Mouse (Mus musculus) kidney, adult 9 months (tissue): ENCODE results near the gene Timp2.

Experiments used
- DNase-seq: peaks from one replicate; pipeline ENCODE4 v3.0.0; 2022

Timp2 gene

DNA sequence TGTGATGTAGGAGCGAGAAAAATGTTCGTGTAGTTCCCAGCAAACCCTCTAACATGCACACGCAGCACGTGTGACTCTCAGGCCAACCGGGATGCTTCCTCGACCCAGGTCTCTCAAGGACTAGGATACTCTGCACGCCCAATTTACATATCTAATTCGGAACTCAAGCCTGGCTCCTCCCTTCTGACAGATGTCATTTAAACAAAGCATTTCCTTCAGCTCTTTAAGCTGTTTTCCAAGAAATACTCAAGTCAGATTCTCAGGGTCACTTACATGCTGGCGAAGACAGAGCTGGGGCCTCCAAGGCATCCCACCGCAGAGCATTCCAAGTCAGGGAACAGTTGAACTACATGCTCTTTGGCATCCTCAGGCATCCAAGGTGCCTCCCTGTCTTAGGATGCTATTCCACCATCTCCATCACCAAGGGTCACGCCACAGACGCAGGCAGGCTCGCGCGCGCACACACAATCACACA lies 66.5 kb downstream of the Timp2 start:
- DNase-seq: peak; percentile 27

DNA sequence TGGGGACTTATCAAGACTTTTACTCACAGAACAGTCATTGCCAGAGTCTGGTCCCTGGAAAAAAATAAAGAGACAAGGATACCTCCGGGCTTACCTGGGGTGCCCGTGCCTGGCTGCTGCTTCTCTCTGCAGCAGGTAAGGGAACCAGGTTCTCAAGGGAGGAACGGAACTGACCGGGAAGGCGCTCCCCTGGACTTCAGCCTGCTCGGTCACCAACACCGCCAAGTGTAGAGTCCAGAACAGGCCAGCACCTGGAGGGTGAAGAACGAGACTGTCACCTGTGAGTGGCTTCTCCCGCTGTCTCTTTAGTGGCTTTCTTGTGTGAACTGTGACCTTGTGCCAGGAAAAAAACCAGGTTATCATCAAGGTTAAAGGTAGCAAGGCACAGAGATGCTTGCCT lies 68.0 kb downstream of the Timp2 start:
- DNase-seq: peak; percentile 47

DNA sequence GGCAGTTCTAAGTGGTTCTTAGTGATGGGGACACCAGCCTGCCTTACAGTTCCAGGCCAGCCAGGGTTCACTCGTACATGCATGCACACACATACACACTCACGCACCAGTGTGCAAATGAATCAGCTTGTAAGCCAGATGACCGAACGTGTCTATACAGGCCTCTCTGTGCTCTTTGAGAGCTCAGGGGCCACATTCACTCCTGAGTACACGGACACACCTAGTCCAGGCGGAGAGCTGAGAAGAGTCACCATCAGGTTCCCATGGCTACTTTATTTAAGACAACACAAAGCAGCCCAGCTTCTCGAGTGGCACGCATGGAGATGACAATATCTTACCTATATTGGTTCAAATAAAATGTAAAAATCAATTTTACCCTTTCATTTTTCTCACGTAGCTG lies 69.1 kb downstream of the Timp2 start:
- DNase-seq: no peak

DNA sequence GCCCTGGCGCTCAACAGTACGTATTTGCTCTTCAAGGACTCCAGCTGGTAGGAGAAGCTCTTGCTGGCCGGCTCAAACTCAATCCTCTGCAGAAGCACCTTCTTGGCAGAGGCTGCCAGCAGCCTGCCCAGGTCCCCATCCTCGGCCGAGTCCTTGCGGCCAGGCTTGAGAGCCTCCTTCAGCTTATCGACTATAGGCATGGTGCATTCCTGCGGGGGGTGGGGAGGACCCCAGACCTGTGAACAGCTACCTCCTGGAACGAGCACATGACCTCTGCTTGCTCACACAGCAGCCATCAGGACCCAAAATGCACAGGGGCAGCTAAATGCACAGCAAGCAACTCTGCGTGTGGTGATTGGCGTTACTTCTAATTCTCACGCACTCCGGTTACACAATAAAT lies 69.7 kb downstream of the Timp2 start:
- no peak for DNase-seq

DNA sequence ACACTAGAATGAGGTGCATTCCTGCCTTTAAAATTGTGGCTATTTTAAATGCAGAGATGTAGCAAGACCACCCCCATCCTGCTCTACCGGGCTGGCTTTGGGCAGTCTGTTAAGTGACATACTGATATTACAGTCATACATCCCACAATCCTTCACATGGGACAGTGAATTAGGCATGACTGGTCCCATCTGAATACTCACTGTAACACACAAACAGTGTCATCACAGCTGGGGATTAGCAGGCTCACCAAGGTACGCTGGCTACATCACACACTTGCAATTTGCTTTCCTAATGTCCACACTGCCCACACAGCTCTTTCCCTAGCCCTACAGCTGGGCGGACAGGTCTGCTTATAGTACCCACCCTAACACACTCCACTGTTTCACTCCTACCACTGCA lies 75.3 kb downstream of the Timp2 start:
- DNase-seq: no peak

DNA sequence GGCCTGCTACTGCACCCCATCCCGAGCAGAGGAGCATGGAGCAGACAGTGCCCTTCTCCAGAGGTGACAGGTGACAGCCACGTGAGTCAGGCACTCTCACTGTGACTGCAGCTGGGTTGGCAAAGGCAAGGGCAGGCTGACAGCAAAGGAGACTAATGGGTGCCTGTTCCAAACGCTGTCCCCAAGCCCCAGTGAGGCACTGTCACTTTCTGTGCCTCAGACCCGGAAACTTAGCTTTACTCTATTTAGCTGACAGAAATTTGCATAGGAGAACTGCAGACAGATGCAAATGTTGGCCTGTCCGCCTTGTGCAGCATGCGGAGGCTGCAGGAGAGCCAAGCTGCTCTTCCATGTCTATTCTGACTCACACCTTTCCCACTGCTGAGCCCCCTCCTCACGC lies 79.2 kb downstream of the Timp2 start:
- DNase-seq: no peak

DNA sequence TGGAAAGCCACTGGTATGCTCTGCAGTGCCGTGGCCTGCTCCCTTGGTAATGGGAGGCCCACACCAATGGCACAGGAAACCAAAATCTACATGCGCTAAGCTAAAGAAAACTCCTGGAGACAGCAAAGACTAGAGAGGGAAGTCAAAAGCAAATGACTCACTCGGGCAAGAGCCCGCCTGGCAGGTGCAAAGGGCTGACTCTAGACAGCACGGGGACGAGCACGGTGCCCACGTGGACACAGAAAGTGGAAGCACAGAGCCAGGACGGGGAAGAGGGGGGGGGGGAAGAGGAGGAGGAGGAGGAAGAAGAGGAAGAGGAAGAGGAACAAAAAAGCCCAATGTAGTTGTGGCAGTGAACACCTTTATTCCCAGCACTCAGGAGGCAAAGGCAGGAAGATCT lies 80.4 kb downstream of the Timp2 start:
- no peak for DNase-seq

DNA sequence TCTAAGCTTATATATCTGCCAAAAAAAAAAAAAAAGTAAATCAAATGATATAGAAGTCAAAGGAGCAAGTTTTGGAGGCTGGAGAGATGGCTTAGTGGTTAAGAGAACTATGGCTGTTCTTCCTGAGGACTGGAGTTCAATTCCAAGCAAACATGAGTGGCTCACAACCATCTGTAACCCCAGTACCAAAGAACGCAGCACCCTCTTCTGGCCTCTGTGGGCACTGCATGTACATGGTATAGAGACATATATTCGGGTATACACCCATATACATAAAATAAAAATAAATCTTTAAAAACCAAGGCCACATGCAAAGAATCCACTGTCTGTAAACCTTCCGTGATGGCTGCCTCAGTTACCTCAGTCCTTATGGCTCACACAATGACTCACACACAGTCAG lies 85.7 kb downstream of the Timp2 start:
- peak; percentile 31 for DNase-seq

DNA sequence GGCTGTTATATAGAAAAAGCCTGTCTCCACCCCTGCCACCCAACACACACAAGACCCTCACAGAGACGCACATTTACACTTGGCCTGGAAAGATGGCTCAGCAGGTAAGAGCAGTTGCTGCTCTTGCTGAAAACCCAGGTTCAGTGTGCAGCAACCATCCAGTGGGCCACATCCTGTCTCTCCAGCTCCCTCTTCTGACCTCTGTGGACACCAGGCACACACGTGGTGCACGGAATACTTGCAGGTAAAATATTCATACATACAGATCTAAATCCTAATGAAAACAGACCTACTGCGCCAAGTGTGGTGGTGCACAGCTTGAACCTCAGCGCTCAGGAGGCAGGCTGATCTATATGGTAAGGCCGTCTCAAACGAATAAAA lies 88.9 kb downstream of the Timp2 start:
- no peak for DNase-seq

DNA sequence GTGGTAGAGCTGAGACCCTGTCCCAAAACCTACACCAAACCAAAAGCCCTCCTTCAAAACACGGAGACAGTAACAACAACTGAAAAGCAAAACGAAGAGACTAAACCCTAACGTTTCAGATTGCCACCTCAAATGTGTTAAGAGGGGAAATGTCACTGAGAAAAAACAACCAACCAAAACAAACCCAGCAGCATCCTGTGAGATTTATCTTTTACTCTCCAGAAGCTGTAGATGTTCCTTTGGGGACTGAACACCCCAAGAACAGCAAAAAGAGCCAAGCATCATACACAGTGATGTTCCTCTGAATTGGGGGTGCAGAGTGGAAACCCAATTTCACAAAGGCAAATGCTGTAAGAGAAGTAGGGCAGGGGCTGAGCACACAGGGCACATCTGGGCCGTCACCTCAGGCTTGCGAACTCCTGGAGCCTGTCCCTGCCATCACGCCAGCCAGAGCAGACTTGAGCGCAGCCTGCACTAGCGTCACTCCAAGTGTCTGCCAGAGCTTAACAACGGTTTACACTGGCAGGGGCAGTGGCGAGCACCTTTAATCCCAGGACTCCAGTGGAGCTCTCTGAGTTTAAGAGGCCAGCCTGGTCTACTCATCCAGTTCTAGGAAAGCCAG lies 89.4 kb downstream of the Timp2 start:
- DNase-seq: no peak

DNA sequence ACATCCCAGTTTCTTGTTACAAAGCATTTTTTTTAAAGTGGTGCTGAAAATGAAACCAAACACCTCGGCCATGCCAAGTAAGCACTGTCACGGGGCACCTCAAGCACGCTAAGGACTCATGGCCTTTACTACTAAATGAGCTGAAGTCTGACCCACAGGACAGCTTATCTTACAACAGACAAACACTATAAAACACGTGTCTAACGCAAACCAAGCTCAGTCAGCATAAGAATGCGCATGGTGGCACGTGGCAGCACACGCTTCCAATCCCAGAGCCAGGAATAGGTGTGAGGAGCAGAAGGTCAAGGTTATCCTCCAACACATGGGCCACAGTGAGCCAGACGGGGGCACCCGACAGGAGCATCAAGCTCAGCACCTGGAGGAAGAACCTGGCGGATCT lies 89.9 kb downstream of the Timp2 start:
- no peak for DNase-seq

DNA sequence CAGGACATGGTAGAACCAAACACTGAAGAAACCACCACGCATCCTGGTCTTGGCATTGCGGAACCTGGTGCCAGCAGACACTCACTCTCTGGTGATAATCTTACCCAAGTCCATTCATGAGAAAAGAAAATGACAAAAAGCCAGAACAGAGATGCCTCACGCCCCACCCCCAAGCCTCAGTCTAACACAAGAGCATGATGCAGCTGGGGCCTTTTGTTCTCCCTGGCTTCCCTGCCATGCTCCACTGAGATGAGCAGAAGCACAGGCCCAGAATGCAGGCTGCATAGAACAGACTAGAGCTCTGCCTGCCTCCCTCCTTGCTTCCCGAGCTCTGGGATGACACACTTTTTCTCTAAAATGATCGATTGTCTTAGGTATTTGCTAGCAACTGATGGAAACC lies 92.4 kb downstream of the Timp2 start:
- DNase-seq: no peak

DNA sequence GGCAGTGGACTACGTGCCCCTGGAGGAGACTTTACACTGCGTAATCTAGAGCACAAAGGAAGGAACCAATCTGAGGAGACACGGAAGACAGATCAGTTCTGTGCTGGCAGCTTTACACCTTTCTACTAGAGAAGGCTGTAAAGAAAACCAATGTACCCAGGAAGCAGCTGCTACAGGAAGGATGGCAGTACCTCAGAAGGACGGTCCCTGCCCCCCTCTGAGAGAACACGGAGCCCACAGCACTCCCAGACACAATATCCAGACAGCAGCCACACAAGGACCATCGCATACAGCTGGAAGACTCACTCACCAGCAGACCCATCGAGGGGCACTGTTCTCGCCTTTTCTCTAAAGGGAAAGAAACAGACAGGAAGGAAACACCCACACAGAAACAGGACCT lies 95.5 kb downstream of the Timp2 start:
- DNase-seq: no peak

DNA sequence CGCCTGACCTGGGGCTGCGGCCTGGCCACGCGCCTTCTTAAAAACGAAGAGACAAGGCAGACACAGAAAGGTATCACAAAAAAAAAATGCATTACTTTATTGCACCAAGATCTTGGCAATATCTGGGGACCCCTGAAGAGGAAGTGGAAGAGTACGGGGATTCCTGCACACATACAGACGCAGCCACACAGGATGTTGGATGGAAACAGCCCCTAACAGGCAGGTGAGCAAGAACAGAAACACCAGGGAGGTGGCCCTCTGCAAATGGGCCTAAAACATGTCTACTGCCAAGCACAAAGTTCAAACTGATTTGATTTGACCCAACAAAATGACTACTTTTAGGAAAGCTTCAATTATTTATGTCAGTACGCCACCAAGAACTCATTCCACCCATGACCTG lies 96.0 kb downstream of the Timp2 start:
- no peak for DNase-seq

DNA sequence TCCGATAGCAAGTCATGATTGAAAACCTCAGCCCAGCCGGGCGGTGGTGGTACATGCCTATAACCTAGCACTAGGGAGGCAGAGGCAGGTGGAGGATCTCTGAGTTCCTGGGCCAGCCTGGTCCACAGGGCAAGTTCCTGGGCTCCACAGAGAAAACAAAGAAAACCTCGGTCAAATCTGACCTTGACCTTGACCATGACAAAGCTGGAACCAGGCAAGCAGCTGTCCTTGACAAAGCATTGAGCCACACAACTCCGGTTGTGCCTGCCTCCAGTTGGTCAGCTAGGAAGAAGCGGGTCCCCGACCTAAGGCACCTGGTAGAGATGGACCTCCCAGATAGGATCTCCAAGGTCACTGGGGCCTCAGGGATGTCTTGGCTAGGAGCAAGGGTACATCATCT lies 99.2 kb downstream of the Timp2 start:
- DNase-seq: no peak

DNA sequence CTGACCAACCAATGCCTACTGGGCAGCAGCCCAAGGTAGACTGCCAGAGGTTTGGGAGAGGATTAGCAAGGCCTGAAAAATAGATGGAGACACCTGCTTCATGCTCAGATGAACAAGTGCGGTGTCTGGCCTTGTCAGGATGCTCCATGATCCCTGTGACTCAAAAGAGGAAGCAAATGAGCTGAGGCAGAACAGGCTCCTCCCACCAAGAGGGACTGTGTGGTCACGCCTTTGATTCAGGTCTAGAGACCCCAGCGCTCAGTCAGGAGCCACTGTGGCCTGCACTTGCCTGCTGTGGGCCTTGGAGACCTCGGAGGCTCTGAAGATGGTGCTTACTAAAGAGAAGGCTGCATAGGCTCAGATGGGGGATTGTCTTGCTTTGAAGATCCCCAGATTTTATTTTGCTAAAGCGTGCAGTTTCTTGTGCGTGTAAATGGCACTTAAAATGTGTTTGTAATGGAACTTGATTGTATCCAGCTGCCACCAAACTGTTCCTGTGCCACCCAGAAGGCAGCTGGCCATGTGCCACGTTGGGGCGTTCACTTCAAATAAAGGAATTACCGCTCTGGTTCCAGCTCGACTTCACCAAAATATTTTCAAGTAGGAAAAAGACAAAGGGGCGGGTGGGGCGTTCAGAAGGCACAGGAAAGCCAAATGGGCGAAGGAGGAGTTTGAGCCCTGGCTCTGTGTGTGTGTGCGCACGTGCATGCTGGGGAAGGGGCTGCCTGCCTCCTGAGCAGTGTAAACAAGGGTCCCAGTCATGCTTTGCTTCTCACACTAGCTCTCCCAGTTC lies 101.2 kb downstream of the Timp2 start:
- DNase-seq: peak; percentile 74

DNA sequence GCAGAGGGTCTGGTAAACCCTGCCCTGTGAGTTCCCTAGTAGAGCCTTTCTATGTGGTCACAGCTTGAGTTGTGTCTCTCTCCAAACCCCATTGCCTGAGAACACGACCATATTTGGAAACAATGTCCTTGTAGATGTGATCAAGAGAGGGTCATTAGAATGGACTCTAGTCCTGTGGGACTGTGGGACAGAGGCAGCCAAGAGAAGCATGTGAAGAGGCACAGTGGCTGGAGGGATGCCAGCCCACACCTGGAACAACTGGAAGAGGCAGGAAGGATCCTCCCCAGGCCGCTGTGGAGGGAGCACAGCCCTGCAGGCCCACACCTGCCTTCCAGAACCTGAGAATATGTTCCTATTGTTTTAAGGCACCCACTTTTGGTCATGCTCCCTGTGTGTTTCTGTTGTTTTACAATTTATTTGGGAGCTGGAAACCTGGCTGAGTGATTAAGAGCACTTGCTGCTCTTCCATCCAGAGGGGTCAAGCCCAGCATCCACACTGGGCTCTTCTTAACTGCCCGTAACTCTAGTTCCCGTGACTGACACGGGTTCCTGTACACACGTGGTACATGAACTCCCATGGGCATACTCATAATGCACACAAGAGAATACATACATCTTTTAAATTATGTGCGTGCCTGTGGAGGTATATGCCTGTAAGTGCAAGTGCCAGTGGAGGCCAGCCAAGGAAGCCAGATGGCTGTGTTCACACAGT lies 101.9 kb downstream of the Timp2 start:
- DNase-seq: no peak
